ENCODE assay signal across 8 mouse cellular contexts in genomic region chr3:9340344-9340743, GRCm38 (mm10).
A peak's percentile ranks its signal among the peaks of the same experiment; 100 is the strongest.
DNase-seq lines count a peak whose midpoint lies in the region; ATAC-seq and TF ChIP-seq lines count a peak whose summit lies in the region.

No protein-coding gene starts in this region.

- no peak for TF ChIP-seq POLR2A in kidney, adult 2 months (IDR thresholded peaks at IDR 0.05; ENCODE audit: low read depth, low read length)

- ATAC-seq in embryonic facial prominence, embryonic 13.5 days (ENCODE audit: insufficient number of reproducible peaks, insufficient read depth, low FRiP score, low TSS enrichment, low read depth): no peak
- ATAC-seq in hindbrain, embryonic 16.5 days: peak; percentile 73; the same call in 1 of the 2 replicates
- ATAC-seq in midbrain, embryonic 16.5 days: 0 out of 2 replicates have a peak, but pooled peaks have one; percentile 66

- DNase-seq in kidney, adult 2 months: peak; percentile 19
- no peak for DNase-seq in kidney, postnatal 10 days
- DNase-seq in yolk sac, embryonic 10.5 days (ENCODE audit: low spot score): no peak
- no peak for DNase-seq in testis, postnatal 10 days (ENCODE audit: low spot score)
- no peak for DNase-seq in left cerebral cortex, adult 18-20 months (ENCODE audit: low spot score in 2 of 2)

- no peak for TF ChIP-seq CTCF in kidney, adult 2 months (conservative IDR thresholded peaks at IDR 0.05; ENCODE audit: insufficient read depth, insufficient read length, low read depth, low read length)

- H3K36me3 ChIP-seq in kidney, adult 2 months (ENCODE audit: control insufficient read depth, insufficient read depth, low read length): no peaks in the 10 kb centered on the region
- H3K36me3 ChIP-seq in embryonic facial prominence, embryonic 13.5 days: no peaks in the 10 kb centered on the region
- no peaks in the 10 kb centered on the region for H3K36me3 ChIP-seq in hindbrain, embryonic 16.5 days (ENCODE audit: control insufficient read depth, insufficient read depth, low read length)
- no peaks in the 10 kb centered on the region for H3K36me3 ChIP-seq in midbrain, embryonic 16.5 days (ENCODE audit: control insufficient read depth, insufficient read depth, low read length)

- H3K27me3 ChIP-seq in kidney, adult 2 months (replicated peaks; ENCODE audit: control insufficient read depth, insufficient read depth, low read length): no peaks in the 10 kb centered on the region
- H3K27me3 ChIP-seq in embryonic facial prominence, embryonic 13.5 days: peaks cover 36% of the 10 kb centered on the region
- peaks cover 5% of the 10 kb centered on the region for H3K27me3 ChIP-seq in hindbrain, embryonic 16.5 days (replicated peaks; ENCODE audit: control insufficient read depth, insufficient read depth, low read length)
- peaks cover 5% of the 10 kb centered on the region for H3K27me3 ChIP-seq in midbrain, embryonic 16.5 days (ENCODE audit: control insufficient read depth, insufficient read depth, low read depth, low read length)

- H3K4me3 ChIP-seq in kidney, adult 2 months (ENCODE audit: insufficient read depth, low read depth, low read length): no peak overlapping the region
- H3K4me3 ChIP-seq in embryonic facial prominence, embryonic 13.5 days: peak overlapping the region; percentile 38
- peak overlapping the region; percentile 42 for H3K4me3 ChIP-seq in hindbrain, embryonic 16.5 days (ENCODE audit: low read length)
- peak overlapping the region; percentile 33 for H3K4me3 ChIP-seq in midbrain, embryonic 16.5 days (ENCODE audit: low read depth, low read length)

- 32% methylated on average over 4 of the region's 4 CpGs for WGBS in kidney, adult 2 months
- WGBS in embryonic facial prominence, embryonic 13.5 days: 20% methylated on average over 4 of the region's 4 CpGs
- WGBS in hindbrain, embryonic 16.5 days: 26% methylated on average over 4 of the region's 4 CpGs
- WGBS in midbrain, embryonic 16.5 days: 22% methylated on average over 4 of the region's 4 CpGs

- peak overlapping the region; percentile 62 for H3K4me2 ChIP-seq in embryonic facial prominence, embryonic 13.5 days
- peak overlapping the region; percentile 84 for H3K4me2 ChIP-seq in hindbrain, embryonic 16.5 days (ENCODE audit: low read length)
- H3K4me2 ChIP-seq in midbrain, embryonic 16.5 days (ENCODE audit: low read length): peak overlapping the region; percentile 54

- H3K9me3 ChIP-seq in embryonic facial prominence, embryonic 13.5 days: no peaks in the 10 kb centered on the region
- H3K9me3 ChIP-seq in hindbrain, embryonic 16.5 days (ENCODE audit: control insufficient read depth, low read length): no peaks in the 10 kb centered on the region
- H3K9me3 ChIP-seq in midbrain, embryonic 16.5 days (replicated peaks; ENCODE audit: control insufficient read depth, low read length, poor library complexity, severe bottlenecking): no peaks in the 10 kb centered on the region

- H3K4me1 ChIP-seq in kidney, adult 2 months (ENCODE audit: control insufficient read depth, insufficient read depth, low read length): no peaks in the 10 kb centered on the region
- H3K4me1 ChIP-seq in embryonic facial prominence, embryonic 13.5 days: peaks cover 9% of the 10 kb centered on the region; the same call in 1 of the 2 replicates
- H3K4me1 ChIP-seq in hindbrain, embryonic 16.5 days (ENCODE audit: control insufficient read depth, insufficient read depth, low read depth, low read length): peaks cover 9% of the 10 kb centered on the region; the same call in 1 of the 2 replicates
- H3K4me1 ChIP-seq in midbrain, embryonic 16.5 days (ENCODE audit: control insufficient read depth, insufficient read depth, low read length): peaks cover 8% of the 10 kb centered on the region

- H3K9ac ChIP-seq in embryonic facial prominence, embryonic 13.5 days: no peak overlapping the region
- H3K9ac ChIP-seq in hindbrain, embryonic 16.5 days (ENCODE audit: low read depth, low read length): no peak overlapping the region; the same call in 1 of the 2 replicates
- no peak overlapping the region for H3K9ac ChIP-seq in midbrain, embryonic 16.5 days (ENCODE audit: low read depth, low read length)

- no peak overlapping the region for H3K27ac ChIP-seq in kidney, adult 2 months (ENCODE audit: insufficient read depth, low read depth, low read length)
- H3K27ac ChIP-seq in embryonic facial prominence, embryonic 13.5 days: no peak overlapping the region
- H3K27ac ChIP-seq in hindbrain, embryonic 16.5 days (ENCODE audit: low read depth, low read length): peak overlapping the region; percentile 66
- no peak overlapping the region for H3K27ac ChIP-seq in midbrain, embryonic 16.5 days (ENCODE audit: low read length)
